Mouse (Mus musculus) v-Abl transformed pro-B cells (cell line): ENCODE data around the gene Pdilt.
"Not testable (repeated sequence)": the region's sequence is repeated elsewhere in the genome, so short reads cannot be mapped to it uniquely, and the experiment has no call there.

ENCODE experiments used
- in situ Hi-C, 2 experiments: fragments of 400-800 bp; cut with MboI; formaldehyde crosslinking; loops; one replicate each; pipeline ENCODE4 v1.15.1; 2025; ENCODE audit not compliant: unreplicated experiment in 2 of 2

The Pdilt gene

DNA sequence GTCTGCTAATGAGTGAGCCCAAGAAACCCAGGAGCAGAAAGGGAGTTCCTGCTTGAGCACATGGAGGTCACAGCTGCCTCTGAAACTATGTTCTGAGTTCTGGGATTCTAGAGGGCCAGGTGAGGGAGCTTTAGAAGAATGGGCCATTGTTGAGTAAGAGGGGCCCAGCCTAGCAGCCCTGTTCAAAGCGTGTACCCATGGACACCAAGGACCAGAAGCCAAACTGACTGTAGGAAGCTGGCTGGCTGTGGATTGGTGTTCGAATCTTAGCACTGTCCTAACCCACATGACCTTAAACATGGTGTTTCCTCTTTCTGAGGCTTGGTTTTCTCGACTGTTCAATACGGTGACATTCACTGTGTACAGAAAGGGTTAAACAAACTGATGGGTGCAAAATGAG, at the start of gene Pdilt:
Gene Pdilt (minus strand): TSS at position 101 of the 400 bp plus-strand sequence.
- in situ Hi-C loops, result loop anchor here in 1 of 2 experiments (25.0 kb wide), 1 partner anchor 1211 kb away; no protein-coding TSS in a partner anchor

DNA sequence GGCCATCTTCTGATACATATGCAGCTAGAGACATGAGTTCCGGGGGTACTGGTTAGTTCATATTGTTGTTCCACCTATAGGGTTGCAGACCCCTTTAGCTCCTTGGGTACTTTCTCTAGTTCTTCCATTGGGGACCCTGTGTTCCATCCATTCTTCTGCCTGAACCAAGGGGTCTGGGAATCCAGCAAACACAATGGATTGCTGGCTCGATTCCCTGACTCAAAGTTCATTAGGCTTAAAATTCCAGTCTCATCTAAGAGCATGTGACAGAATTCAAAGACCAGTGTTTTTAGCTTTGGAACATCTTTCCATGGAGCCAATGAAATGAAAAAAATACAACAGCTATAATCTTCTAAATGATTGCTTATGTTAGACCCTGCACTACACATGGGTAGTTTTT, 39.2 kb upstream of the Pdilt start:
- in situ Hi-C loops, result not testable (repeated sequence)

DNA sequence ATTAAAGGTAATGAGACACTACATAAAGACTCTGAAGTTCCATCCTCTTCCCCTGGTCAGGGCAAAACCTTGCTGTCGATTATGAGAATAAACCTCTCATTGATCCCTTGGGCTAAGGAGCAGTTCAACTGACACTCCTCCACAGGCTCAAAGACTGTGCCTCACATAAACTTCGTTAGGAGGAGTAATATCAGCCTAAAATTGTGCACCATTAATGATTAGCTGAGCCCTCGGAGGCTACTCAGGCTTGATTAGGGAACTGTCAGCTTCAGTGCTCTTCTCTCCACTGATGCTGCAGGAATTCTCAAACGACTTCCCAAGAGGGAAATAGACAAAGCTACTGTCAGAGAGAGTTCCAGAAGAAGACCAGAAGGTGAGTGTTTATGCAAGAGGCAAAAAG, 38.2 kb upstream of the Pdilt start:
- in situ Hi-C loops, result no loop called here

DNA sequence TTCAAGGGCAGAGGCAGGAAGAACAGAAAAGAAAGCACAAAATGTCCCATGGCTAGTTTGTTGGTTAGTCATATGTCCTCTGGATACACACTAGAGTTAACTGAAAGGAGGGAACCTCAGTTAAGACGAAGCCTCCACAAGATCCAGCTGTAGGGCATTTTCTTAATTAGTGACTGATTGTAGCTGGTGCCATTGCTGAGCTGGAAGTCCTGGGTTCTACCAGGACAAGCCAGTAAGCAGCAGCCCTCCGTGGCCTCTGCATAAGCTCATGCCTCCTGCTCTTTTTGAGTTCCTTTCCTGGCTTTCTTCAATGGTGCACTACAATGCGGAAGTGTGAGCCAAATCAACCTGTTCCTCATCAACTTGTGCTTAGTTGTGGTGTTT, 37.2 kb upstream of the Pdilt start:
- in situ Hi-C loops, result no loop called here

DNA sequence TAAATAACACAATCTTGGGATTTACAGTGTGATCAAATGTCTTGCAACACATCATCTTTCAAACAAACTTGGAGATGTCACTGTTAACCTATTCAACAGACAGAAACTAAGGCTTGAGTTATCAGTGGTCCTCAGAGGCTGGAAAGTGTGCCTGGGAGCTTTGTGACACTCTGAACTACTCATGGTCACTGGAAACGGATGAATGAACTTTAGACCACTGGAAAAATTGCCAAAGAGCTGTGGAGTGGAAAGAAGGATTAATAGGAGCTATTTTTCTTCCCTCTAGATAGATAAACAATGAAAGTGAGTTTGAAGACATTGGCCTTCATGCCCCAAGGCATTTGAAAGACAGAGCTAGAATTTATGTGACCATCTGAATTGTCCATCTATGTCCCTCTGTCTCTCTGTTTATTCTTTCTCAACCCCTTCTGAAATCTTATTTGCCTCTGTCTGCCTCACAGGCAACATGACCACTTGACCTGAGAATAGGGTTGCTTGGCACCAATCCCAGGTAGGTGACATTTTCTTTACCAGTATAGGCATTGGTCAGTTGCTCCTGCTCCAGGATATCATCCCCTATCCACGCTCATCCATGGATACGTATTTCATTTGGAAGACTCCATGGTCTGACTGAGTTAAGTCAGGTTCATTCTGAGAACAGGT, 36.6 kb upstream of the Pdilt start:
- in situ Hi-C loops, result no loop called here

GRCm38 (mm10) chr7:119554040-119554439, 30.8 kb upstream of the Pdilt start, which contains the start of gene Acsm2:
Acsm2 (plus strand) TSS chr7:119554340.
- in situ Hi-C loops, result no loop called here

DNA sequence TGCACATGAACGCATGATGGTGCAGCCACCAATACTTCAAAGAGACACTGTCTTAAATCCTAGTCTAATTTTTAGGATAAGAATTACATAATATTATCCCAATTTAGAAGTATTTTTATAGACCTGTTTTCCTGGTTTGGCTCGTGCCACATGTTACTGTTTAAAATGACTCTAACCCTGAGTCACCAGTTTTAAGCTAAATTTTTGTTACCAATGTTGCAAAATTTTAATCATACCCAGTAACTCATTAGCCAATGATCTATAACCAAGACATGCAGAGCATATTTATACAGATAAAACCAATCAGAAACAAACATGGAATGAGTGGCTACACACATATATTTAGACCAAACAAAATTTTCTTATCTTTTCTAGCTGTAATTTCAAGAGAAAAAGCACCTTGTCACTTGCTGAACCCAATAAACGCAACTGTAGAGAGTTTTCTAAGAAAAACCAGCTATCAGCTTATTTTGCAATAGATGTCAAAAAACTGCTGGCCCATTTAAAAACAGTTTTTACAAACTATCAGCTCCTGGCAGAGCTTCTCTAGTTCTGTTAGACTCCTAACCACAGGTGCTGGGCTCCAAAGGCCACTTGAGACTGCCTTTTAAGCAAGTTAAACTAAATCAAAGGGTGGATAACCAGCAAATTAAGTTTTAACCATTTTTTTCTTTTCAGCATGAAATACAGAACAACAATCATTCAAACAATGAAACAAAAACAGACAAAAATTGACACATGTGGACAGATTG, 27.4 kb upstream of the Pdilt start:
- in situ Hi-C loops, result no loop called here

- in situ Hi-C loops, result loop anchor here in 1 of 2 experiments (25.0 kb wide), 1 partner anchor 1233 kb away; no protein-coding TSS in a partner anchor
These were observed 22.3 kb upstream of the Pdilt start for GRCm38 (mm10) chr7:119545572-119545971.

DNA sequence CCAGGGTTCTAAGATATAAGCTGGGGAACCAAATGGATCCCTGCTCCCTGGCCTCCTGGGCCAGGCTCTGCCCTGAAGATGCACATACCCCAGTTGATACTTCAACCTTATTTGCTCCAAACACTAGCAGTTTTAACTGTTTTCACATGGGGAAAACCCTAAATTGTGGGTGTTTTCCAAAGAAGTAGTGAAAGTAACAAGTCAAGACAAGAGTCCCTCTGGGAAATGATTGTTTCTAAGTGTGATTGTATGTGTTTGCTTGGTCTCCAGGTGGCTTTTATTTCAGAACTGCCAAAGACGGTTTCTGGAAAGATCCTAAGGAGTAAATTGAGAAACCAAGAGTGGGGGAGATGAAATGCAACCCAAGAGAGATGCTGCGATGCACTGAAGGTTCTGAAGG, 19.2 kb upstream of the Pdilt start:
- in situ Hi-C loops, result loop anchor here in 1 of 2 experiments (25.0 kb wide), 1 partner anchor 1230 kb away; no protein-coding TSS in a partner anchor

DNA sequence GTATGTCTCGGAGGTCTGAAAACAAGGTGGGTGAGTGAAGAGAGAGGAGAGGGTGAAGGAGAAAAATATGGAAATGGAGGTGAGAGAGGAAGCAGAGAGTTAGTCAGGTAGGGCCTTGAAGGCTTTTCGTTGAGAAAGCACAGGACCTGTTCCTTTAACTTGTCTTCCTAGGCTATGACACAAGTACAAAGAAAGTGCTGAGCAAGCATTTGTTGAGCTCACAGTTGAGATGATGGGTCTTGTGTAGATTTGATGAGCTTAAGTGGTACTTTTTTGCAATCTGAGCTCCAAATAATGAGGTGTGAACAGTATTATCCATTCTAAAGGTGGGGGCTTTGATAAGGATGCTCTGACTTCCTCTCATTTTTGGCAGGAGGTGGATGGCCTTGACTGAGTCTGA, 11.1 kb upstream of the Pdilt start:
- in situ Hi-C loops, result loop anchor here in 1 of 2 experiments (25.0 kb wide), 1 partner anchor 1222 kb away; no protein-coding TSS in a partner anchor

DNA sequence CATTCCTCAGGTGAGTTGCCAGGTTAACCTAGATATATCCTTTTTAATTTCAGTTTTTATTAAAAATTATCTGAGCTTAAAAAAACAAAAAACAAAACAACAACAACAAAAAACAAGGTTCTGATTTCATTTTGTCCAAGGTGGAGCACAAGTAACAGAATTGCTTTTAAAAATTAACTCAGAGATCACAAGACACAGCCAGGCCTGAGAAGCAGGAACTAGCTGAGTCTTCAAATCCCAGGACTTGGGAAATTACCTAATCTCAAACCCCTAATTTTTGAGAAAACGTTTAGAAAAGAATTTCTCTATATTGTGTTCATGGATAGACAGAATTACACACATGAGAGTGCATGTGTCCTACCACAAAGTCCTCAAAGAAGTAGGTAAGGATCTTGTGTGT, 9.6 kb upstream of the Pdilt start:
- in situ Hi-C loops, result loop anchor here in 1 of 2 experiments (25.0 kb wide), 1 partner anchor 1221 kb away; no protein-coding TSS in a partner anchor

DNA sequence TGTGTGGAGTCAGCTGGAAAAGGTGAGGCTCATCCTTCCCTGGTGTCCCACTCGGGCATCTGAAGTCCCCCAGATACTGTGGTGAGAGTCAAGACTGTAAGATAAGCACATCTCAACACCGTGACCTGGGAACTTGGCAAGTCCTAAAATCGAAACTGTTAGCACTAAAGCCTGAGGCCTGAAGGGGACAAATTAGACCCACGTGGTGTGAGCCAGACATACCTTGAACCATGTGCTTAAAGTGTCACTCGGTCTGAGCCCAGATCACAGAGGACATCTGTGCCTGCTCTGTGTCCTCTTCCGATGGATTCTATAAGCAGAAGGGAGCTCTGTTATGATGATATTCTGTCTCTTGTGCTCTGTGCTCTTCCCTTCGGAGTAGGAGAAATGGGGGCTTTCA, 5.3 kb upstream of the Pdilt start:
- in situ Hi-C loops, result loop anchor here in 1 of 2 experiments (25.0 kb wide), 1 partner anchor 1216 kb away; no protein-coding TSS in a partner anchor

DNA sequence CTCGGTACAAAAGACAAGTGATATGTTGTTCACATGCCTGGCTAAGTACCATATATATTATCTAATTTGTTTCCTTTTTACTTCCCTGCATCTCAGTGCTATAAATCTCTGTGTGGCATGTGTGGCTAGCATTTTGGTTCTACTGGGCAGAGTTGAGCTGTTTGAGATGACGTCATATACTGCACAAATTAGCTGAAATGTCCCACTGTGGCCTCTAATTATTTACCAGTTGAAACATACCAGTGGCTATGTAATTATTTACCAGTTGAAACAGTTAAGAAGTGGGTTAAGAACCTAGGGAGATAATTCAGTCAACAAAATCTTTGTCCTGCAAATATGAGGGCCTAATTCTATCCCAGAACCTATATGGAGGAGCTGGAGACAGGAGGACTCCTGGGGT, 4.3 kb upstream of the Pdilt start:
- in situ Hi-C loops, result loop anchor here in 1 of 2 experiments (25.0 kb wide), 1 partner anchor 1215 kb away; no protein-coding TSS in a partner anchor

GRCm38 (mm10) chr7:119527135-119527534, 3.8 kb upstream of the Pdilt start:
- in situ Hi-C loops, result loop anchor here in 1 of 2 experiments (25.0 kb wide), 1 partner anchor 1215 kb away; no protein-coding TSS in a partner anchor

DNA sequence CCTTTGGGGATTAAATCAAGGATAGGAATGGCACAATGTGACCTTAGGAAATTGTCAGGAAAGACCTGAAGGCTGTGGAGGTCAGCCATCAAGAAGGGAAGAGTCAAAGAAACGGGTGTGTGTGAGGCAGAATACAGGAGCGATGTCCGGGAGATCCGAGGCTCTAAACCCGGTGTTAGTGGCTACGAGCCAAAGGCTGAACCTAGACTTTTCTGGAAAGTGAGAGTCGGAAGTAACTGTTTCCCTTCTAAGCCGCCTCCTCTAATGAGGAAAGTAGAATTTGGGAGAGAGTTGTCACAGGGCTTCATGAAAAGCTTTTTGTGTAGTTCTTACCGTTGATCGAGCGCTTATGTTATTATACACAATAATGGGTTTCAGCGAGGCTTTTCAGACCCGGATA, 3.2 kb upstream of the Pdilt start:
- in situ Hi-C loops, result loop anchor here in 1 of 2 experiments (25.0 kb wide), 1 partner anchor 1214 kb away; no protein-coding TSS in a partner anchor

DNA sequence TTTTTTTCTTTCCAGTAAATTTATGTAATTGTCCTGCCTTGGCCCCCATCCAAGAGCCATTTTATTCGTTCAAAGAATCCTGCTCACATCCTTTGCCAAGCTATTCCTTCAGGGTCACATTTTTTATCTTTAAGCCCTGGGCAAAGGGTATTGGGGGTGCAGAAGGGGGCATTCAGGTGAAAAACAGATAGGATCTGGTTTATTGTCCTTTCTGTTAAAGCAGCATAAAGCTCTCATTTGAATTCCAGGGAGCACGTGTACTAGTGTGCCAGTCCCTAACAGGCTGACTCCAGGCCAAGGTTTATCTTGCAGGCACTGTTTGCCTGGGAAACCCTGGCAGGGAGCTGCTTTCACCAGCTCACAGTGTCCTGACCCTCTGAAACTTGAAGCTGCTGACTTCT, 2.6 kb upstream of the Pdilt start:
- in situ Hi-C loops, result loop anchor here in 1 of 2 experiments (25.0 kb wide), 1 partner anchor 1214 kb away; no protein-coding TSS in a partner anchor

GRCm38 (mm10) chr7:119522385-119522784, 904 bp downstream of the Pdilt start:
- in situ Hi-C loops, result loop anchor here in 1 of 2 experiments (25.0 kb wide), 1 partner anchor 1210 kb away; no protein-coding TSS in a partner anchor

DNA sequence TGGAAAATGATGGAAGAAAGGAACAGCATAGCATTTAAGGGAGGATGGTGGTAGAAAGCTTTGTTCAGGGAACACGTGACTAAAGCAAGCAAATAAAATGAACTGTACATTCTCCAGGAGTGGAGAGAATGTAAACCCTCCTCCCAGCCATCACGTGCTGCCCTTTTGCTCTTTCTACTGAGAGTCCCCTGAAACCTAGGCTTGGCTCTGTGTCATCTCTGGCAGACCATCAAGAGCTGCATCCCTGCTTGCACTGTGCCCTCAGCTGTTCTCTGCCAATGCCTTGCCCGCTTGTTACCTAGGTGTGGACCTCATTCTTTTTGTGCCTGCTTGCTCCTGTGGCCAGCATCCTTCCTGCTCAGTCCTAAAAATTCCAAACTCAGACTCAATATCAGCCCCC, 1.5 kb downstream of the Pdilt start:
- in situ Hi-C loops, result loop anchor here in 1 of 2 experiments (25.0 kb wide), 1 partner anchor 1210 kb away; no protein-coding TSS in a partner anchor

GRCm38 (mm10) chr7:119519654-119520053, 3.6 kb downstream of the Pdilt start:
- in situ Hi-C loops, result loop anchor here (10.0 to 25.0 kb wide), 8 partner anchors 65 to 1305 kb away; partner anchors contain the start of genes Gpr139 (in 2 of the 2) and Gp2 (in 1 of the 2)

GRCm38 (mm10) chr7:119519163-119519562, 4.1 kb downstream of the Pdilt start, which contains the start of gene Acsm5:
Acsm5 (plus strand) TSS chr7:119519463.
- in situ Hi-C loops, result loop anchor here (10.0 to 25.0 kb wide), 8 partner anchors 64 to 1306 kb away; partner anchors contain the start of genes Gpr139 (in 2 of the 2) and Gp2 (in 1 of the 2)

DNA sequence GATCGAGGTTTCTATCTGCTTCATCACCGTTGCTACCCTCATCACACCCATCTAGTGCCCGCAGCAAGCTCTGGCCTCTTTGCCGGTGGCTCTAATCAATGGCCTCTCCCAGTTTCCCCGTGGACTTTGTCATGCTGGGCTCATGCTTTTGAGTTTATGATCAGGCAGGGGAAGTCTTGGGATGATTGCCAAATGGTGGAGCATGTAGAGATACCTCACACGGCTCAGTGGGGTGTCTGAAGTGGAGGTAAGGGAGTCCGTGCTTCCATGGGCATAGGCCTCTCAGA, 7.1 kb downstream of the Pdilt start:
- in situ Hi-C loops, result loop anchor here (10.0 to 25.0 kb wide), 8 partner anchors 61 to 1309 kb away; partner anchors contain the start of genes Gpr139 (in 2 of the 2) and Gp2 (in 1 of the 2)
